Mouse (Mus musculus): Measurements from ENCODE around the gene Oaz1.

DNA sequence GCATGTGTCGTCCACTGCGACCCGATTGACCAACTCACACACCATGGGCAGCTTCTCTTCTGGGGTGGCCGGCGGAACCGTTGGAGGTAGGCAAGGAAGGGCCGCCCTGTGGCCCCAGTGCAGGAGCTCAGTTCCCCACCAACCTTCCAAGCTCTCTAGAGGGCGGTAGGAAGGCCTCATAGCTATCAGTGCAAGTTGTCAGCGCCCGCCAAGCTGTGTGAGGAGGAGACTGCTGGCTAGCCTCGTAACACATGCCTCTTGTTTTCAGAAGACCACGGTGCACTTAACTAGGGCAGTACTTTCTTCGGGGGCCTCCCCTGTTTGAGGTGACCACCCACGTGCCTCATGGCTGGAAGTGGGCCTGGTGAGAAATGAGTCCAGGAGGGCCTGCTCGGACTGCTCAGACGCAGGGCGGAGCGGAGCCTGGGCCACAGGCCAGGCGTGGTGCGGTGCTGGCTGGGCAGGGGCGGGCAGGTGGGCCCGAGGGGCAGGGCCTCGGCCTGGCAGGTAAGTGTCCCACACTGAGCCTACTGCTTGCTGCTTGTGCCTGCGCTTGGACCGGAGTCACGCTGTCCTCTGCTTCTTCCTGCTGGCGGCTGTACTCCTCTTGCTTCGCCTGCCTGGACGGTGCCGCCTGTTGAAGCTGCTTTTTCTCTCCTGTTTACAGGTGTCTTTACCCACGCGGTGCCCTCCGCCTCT is 34.8 kb upstream of the Oaz1 start:
- no peak for TF ChIP-seq CTCF (IDR thresholded peaks at IDR 0.05; ENCODE audit: borderline replicate concordance, insufficient read depth, low read length)
- TF ChIP-seq POLR2A (IDR thresholded peaks at IDR 0.05; ENCODE audit: low read depth, low read length): no peak

Measured in embryonic fibroblast, embryonic 13.5 days (primary cell).